In genomic region chr5:111225306-111225705, GRCm38 (mm10) we compare ENCODE assay signal across 16 mouse cellular contexts.
DNase-seq lines count a peak whose midpoint lies in the region; ATAC-seq lines count a peak whose summit lies in the region.
"Had no signal": no experiment of that assay in that cellular context is flagged by ENCODE, and none has a peak within 500 bp of the region (broad histone marks: within the 10 kb centered on the region; RNA-seq: fewer than 3 reads in every experiment).

No protein-coding gene starts in this region.

- H3K4me3 ChIP-seq in heart, embryonic 13.5 days, result no peak overlapping the region
- H3K4me3 ChIP-seq in midbrain, embryonic 14.5 days (replicated peaks; ENCODE audit: low read depth, low read length), result no peak overlapping the region
- no peak overlapping the region for H3K4me3 ChIP-seq in midbrain, embryonic 16.5 days (ENCODE audit: low read depth, low read length)
- no peak overlapping the region for H3K4me3 ChIP-seq in hindbrain, embryonic 15.5 days
- H3K4me3 ChIP-seq: left cerebral cortex, adult 2 months; lung, embryonic 15.5 days; megakaryocyte, embryonic 14.5 days had no signal

- H3K9ac ChIP-seq in heart, embryonic 13.5 days, result no peak overlapping the region
- H3K9ac ChIP-seq in midbrain, embryonic 14.5 days (replicated peaks; ENCODE audit: low read length), result no peak overlapping the region
- no peak overlapping the region for H3K9ac ChIP-seq in midbrain, embryonic 16.5 days (ENCODE audit: low read depth, low read length)
- no peak overlapping the region for H3K9ac ChIP-seq in hindbrain, embryonic 15.5 days
- H3K9ac ChIP-seq: lung, embryonic 15.5 days had no signal

- 52% methylated on average over 11 of the region's 11 CpGs for WGBS in heart, embryonic 13.5 days
- WGBS in midbrain, embryonic 14.5 days, result 88% methylated on average over 11 of the region's 11 CpGs
- WGBS in midbrain, embryonic 16.5 days, result 84% methylated on average over 11 of the region's 11 CpGs
- WGBS in hindbrain, embryonic 15.5 days, result 65% methylated on average over 11 of the region's 11 CpGs

- no peak overlapping the region for H3K4me2 ChIP-seq in heart, embryonic 13.5 days
- no peak overlapping the region for H3K4me2 ChIP-seq in midbrain, embryonic 14.5 days (ENCODE audit: low read length)
- no peak overlapping the region for H3K4me2 ChIP-seq in midbrain, embryonic 16.5 days (ENCODE audit: low read length)
- H3K4me2 ChIP-seq in hindbrain, embryonic 15.5 days, result no peak overlapping the region
- H3K4me2 ChIP-seq: lung, embryonic 15.5 days had no signal

- H3K36me3 ChIP-seq in heart, embryonic 13.5 days, result peaks cover 39% of the 10 kb centered on the region
- peaks cover 47% of the 10 kb centered on the region for H3K36me3 ChIP-seq in midbrain, embryonic 14.5 days (ENCODE audit: control insufficient read depth, insufficient read depth, low read length)
- peaks cover 15% of the 10 kb centered on the region for H3K36me3 ChIP-seq in midbrain, embryonic 16.5 days (ENCODE audit: control insufficient read depth, insufficient read depth, low read length)
- H3K36me3 ChIP-seq in hindbrain, embryonic 15.5 days, result peaks cover 25% of the 10 kb centered on the region
- H3K36me3 ChIP-seq: G1E had no signal

- DNase-seq in heart, adult 18-20 months, result no peak
- no peak for DNase-seq in midbrain, embryonic 14.5 days
- DNase-seq in lung, postnatal 14 days, result no peak
- no peak for DNase-seq in thymus, postnatal 4 days
- DNase-seq: adrenal gland, adult 8-10 months; cerebellum, adult 2 months; gastrocnemius, postnatal 10 days; kidney, adult 9 months; right cerebral cortex, adult 18-20 months had no signal

- no peak for ATAC-seq in heart, embryonic 13.5 days (ENCODE audit: extremely low read depth, insufficient number of reproducible peaks, low FRiP score, low TSS enrichment)
- ATAC-seq in midbrain, embryonic 14.5 days (ENCODE audit: low FRiP score, low TSS enrichment), result no peak
- no peak for ATAC-seq in midbrain, embryonic 16.5 days
- no peak for ATAC-seq in hindbrain, embryonic 15.5 days (ENCODE audit: low FRiP score, low read depth)

- peak overlapping the region; percentile 76 for H3K27ac ChIP-seq in heart, embryonic 13.5 days (replicated peaks)
- 0 out of 2 replicates have a peak overlapping the region, but pooled peaks have one; percentile 26 for H3K27ac ChIP-seq in midbrain, embryonic 14.5 days (replicated peaks; ENCODE audit: low read depth, low read length)
- H3K27ac ChIP-seq in midbrain, embryonic 16.5 days (ENCODE audit: low read length), result no peak overlapping the region
- H3K27ac ChIP-seq in hindbrain, embryonic 15.5 days (replicated peaks), result peak overlapping the region; percentile 40; the same call in 1 of the 2 replicates
- H3K27ac ChIP-seq: left cerebral cortex, adult 2 months; lung, embryonic 15.5 days had no signal

- H3K27me3 ChIP-seq in heart, embryonic 13.5 days (replicated peaks), result no peaks in the 10 kb centered on the region
- H3K27me3 ChIP-seq in midbrain, embryonic 14.5 days (ENCODE audit: control insufficient read depth, insufficient read depth, low read length), result no peaks in the 10 kb centered on the region
- no peaks in the 10 kb centered on the region for H3K27me3 ChIP-seq in midbrain, embryonic 16.5 days (ENCODE audit: control insufficient read depth, insufficient read depth, low read depth, low read length)
- H3K27me3 ChIP-seq in hindbrain, embryonic 15.5 days, result no peaks in the 10 kb centered on the region
- H3K27me3 ChIP-seq: lung, embryonic 15.5 days had no signal

- no peaks in the 10 kb centered on the region for H3K9me3 ChIP-seq in heart, embryonic 13.5 days
- no peaks in the 10 kb centered on the region for H3K9me3 ChIP-seq in midbrain, embryonic 14.5 days (ENCODE audit: control insufficient read depth, low read length)
- no peaks in the 10 kb centered on the region for H3K9me3 ChIP-seq in midbrain, embryonic 16.5 days (replicated peaks; ENCODE audit: control insufficient read depth, low read length, poor library complexity, severe bottlenecking)
- H3K9me3 ChIP-seq in hindbrain, embryonic 15.5 days, result no peaks in the 10 kb centered on the region
- H3K9me3 ChIP-seq: G1E; lung, embryonic 15.5 days; megakaryocyte, embryonic 14.5 days had no signal

- peaks cover 72% of the 10 kb centered on the region for H3K4me1 ChIP-seq in heart, embryonic 13.5 days
- peaks cover 51% of the 10 kb centered on the region for H3K4me1 ChIP-seq in midbrain, embryonic 14.5 days (ENCODE audit: control insufficient read depth, insufficient read depth, low read length)
- peaks cover 41% of the 10 kb centered on the region for H3K4me1 ChIP-seq in midbrain, embryonic 16.5 days (ENCODE audit: control insufficient read depth, insufficient read depth, low read length)
- H3K4me1 ChIP-seq in hindbrain, embryonic 15.5 days (replicated peaks), result peaks cover 69% of the 10 kb centered on the region
